In genomic region chr1:119097921-119098521, GRCm38 (mm10) we compare ENCODE assay signal across 18 mouse cellular contexts. TPM values are rescaled to one million over a fixed set of nuclear protein-coding genes. Genes with fewer than 3 reads are reported as not detected.
DNase-seq lines count a peak whose midpoint lies in the region; ATAC-seq lines count a peak whose summit lies in the region.
"Had no signal": no experiment of that assay in that cellular context is flagged by ENCODE, and none has a peak within 500 bp of the region (broad histone marks: within the 10 kb centered on the region; RNA-seq: fewer than 3 reads in every experiment).

No protein-coding gene starts in this region.

- intact Hi-C loops in heart, postnatal 25 days (cut with DNase I) = loop anchor here (5.0 to 10.0 kb wide), 2 partner anchors 59 to 157 kb away; no protein-coding TSS in a partner anchor

- H3K4me1 ChIP-seq in hindbrain, embryonic 16.5 days (ENCODE audit: control insufficient read depth, insufficient read depth, low read depth, low read length) = no peaks in the 10 kb centered on the region; the same call in 1 of the 2 replicates
- H3K4me1 ChIP-seq in hindbrain, embryonic 10.5 days (replicated peaks) = peaks cover 3% of the 10 kb centered on the region
- H3K4me1 ChIP-seq in forebrain, embryonic 10.5 days = no peaks in the 10 kb centered on the region
- H3K4me1 ChIP-seq: embryonic facial prominence, embryonic 12.5 days had no signal

- ATAC-seq in hindbrain, embryonic 16.5 days = peak; percentile 59; the same call in 1 of the 2 replicates
- ATAC-seq: CD4-positive, CD25-positive, alpha-beta regulatory T cell, adult 4 months; forebrain, embryonic 16.5 days; lung, postnatal 0 days had no signal

- no peak overlapping the region for H3K4me3 ChIP-seq in hindbrain, embryonic 16.5 days (ENCODE audit: low read length)
- no peak overlapping the region for H3K4me3 ChIP-seq in hindbrain, embryonic 10.5 days
- H3K4me3 ChIP-seq in forebrain, embryonic 10.5 days = no peak overlapping the region
- H3K4me3 ChIP-seq: embryonic facial prominence, embryonic 12.5 days had no signal

- no peaks in the 10 kb centered on the region for H3K36me3 ChIP-seq in hindbrain, embryonic 16.5 days (ENCODE audit: control insufficient read depth, insufficient read depth, low read length)
- no peaks in the 10 kb centered on the region for H3K36me3 ChIP-seq in hindbrain, embryonic 10.5 days
- no peaks in the 10 kb centered on the region for H3K36me3 ChIP-seq in forebrain, embryonic 10.5 days (replicated peaks)
- H3K36me3 ChIP-seq: embryonic facial prominence, embryonic 12.5 days had no signal

- no peaks in the 10 kb centered on the region for H3K9me3 ChIP-seq in hindbrain, embryonic 16.5 days (ENCODE audit: control insufficient read depth, low read length)
- no peaks in the 10 kb centered on the region for H3K9me3 ChIP-seq in hindbrain, embryonic 10.5 days
- H3K9me3 ChIP-seq in forebrain, embryonic 10.5 days = no peaks in the 10 kb centered on the region
- H3K9me3 ChIP-seq: embryonic facial prominence, embryonic 12.5 days had no signal

- no peak overlapping the region for H3K9ac ChIP-seq in hindbrain, embryonic 16.5 days (ENCODE audit: low read depth, low read length)
- H3K9ac ChIP-seq: embryonic facial prominence, embryonic 12.5 days had no signal

- no peak overlapping the region for H3K27ac ChIP-seq in hindbrain, embryonic 16.5 days (ENCODE audit: low read depth, low read length)
- no peak overlapping the region for H3K27ac ChIP-seq in hindbrain, embryonic 10.5 days
- H3K27ac ChIP-seq in forebrain, embryonic 10.5 days = no peak overlapping the region
- H3K27ac ChIP-seq: embryonic facial prominence, embryonic 12.5 days had no signal

- WGBS in hindbrain, embryonic 16.5 days = 37% methylated on average over 13 of the region's 13 CpGs
- WGBS in hindbrain, embryonic 10.5 days = 60% methylated on average over 13 of the region's 13 CpGs
- WGBS in forebrain, embryonic 10.5 days = 66% methylated on average over 13 of the region's 13 CpGs

- H3K4me2 ChIP-seq in hindbrain, embryonic 16.5 days (ENCODE audit: low read length) = no peak overlapping the region
- H3K4me2 ChIP-seq: embryonic facial prominence, embryonic 12.5 days had no signal

- DNase-seq in hindbrain, embryonic 10.5 days (ENCODE audit: low spot score) = no peak
- DNase-seq in testis, postnatal 14 days (ENCODE audit: low spot score) = peak; percentile 26
- DNase-seq in testis, postnatal 10 days (ENCODE audit: low spot score) = no peak
- peak; percentile 67 to 68 for DNase-seq in cerebellum, postnatal 14 days
- DNase-seq in forebrain, embryonic 10.5 days (ENCODE audit: extremely low spot score, low spot score) = no peak
- no peak for DNase-seq in heart, postnatal 25 days (ENCODE audit: low spot score)
- DNase-seq in thymus, adult 18-20 months = no peak
- DNase-seq: heart, adult 11 months; heart, postnatal 14 days; liver; midbrain, embryonic 14.5 days; right cerebral cortex, postnatal 4 days had no signal

- H3K27me3 ChIP-seq in hindbrain, embryonic 16.5 days (replicated peaks; ENCODE audit: control insufficient read depth, insufficient read depth, low read length) = no peaks in the 10 kb centered on the region
- 0 out of 2 replicates have a peak, but pooled peaks cover 5% of the 10 kb centered on the region for H3K27me3 ChIP-seq in hindbrain, embryonic 10.5 days (ENCODE audit: insufficient read depth, poor library complexity, severe bottlenecking)
- H3K27me3 ChIP-seq in forebrain, embryonic 10.5 days (ENCODE audit: poor library complexity, severe bottlenecking) = peaks cover 11% of the 10 kb centered on the region

RNA-seq across cellular contexts. Expression of gene Gli2, which starts 44.6 kb away (rescaled TPM):
- polyA plus RNA-seq in hindbrain, embryonic 16.5 days (2015; fragmentation: Nextera tagmentation; extraction: Ambion mirVana) = 1.8 and 2.1 TPM in 2 replicates
- 9.0 and 10.1 TPM in 2 replicates for polyA plus RNA-seq in hindbrain, embryonic 10.5 days (2016; fragmentation: Nextera tagmentation; extraction: Ambion mirVana)
- polyA plus RNA-seq in forebrain, embryonic 10.5 days (2016; fragmentation: Nextera tagmentation; extraction: Ambion mirVana) = 12.9 and 13.0 TPM in 2 replicates
- total RNA-seq in heart, postnatal 25 days (2021) = 1 to 10 TPM; 1.3 to 1.9 TPM
- total RNA-seq: neutrophil, adult 5-6 weeks had no signal
- polyA plus RNA-seq: CD4-positive, CD25-positive, alpha-beta regulatory T cell, adult 4 months had no signal

Comparison
In these comparisons a context has a peak if more than half of its experiments do, and no peak if none do; other contexts are left out.
1. DNase-seq: peak in testis, postnatal 14 days (single experiment) and cerebellum, postnatal 14 days (2 of 2); none in hindbrain, embryonic 10.5 days (single experiment), testis, postnatal 10 days (single experiment), forebrain, embryonic 10.5 days (single experiment), heart, postnatal 25 days (single experiment) and thymus, adult 18-20 months (0 of 2).